Mouse (Mus musculus) intestine, embryonic 15.5 days (tissue): ENCODE results near the gene Arhgap28. TPM values are rescaled to one million over a fixed set of nuclear protein-coding genes. Genes with fewer than 3 reads are reported as not detected.
A peak's percentile ranks its signal among the peaks of the same experiment; 100 is the strongest.

Experiments used
- ATAC-seq: fragments of 200-750 bp; cut with Nextera tagmentation; 2 replicates; pipeline ENCODE4 v1.8.0; 2017; ENCODE audit warnings: moderate TSS enrichment, moderate library complexity
- H3K27ac ChIP-seq: fragments of 300-500 bp; sonication (generic); 2 replicates; pipeline ENCODE4 v1.5.1; 2015; ENCODE audit warnings: mild to moderate bottlenecking, inconsistent platforms
- H3K27me3 ChIP-seq: fragments of 300-500 bp; sonication (generic); replicated peaks from 2 replicates; pipeline ENCODE4 v1.6.1; 2015; ENCODE audit warnings: inconsistent platforms
- H3K36me3 ChIP-seq: fragments of 300-500 bp; sonication (generic); 2 replicates; pipeline ENCODE4 v1.6.1; 2015; ENCODE audit warnings: inconsistent platforms
- H3K4me1 ChIP-seq: fragments of 300-500 bp; sonication (generic); replicated peaks from 2 replicates; pipeline ENCODE4 v1.6.1; 2015; ENCODE audit warnings: inconsistent platforms
- H3K4me2 ChIP-seq: fragments of 300-500 bp; sonication (generic); replicated peaks from 2 replicates; pipeline ENCODE4 v1.6.1; 2015; ENCODE audit warnings: mild to moderate bottlenecking, inconsistent platforms
- H3K4me3 ChIP-seq: fragments of 300-500 bp; sonication (generic); replicated peaks from 2 replicates; pipeline ENCODE4 v1.5.1; 2015; ENCODE audit warnings: inconsistent platforms
- H3K9ac ChIP-seq: fragments of 300-500 bp; sonication (generic); 2 replicates; pipeline ENCODE4 v1.6.1; 2015; ENCODE audit warnings: inconsistent platforms
- H3K9me3 ChIP-seq: fragments of 300-500 bp; sonication (generic); 2 replicates; pipeline ENCODE4 v1.6.1; 2016; ENCODE audit warnings: inconsistent platforms
- WGBS: fragments of 180-500 bp; shearing (Covaris S2); methylation state at CpG from one replicate; pipeline ENCODE4 v1.1.7; 2015; 5-methylcytosine and 5-hydroxymethylcytosine counted together
- polyA plus RNA-seq: library from polyadenylated mRNA; unstranded; fragments of >200 nt; fragmentation: Nextera tagmentation; extraction: Ambion mirVana; gene quantifications from 2 replicates; pipeline ENCODE4 v1.2.1, GENCODE M21; 2015

Gene Arhgap28
- polyA plus RNA-seq, 1 experiment from 2014 or later: 19.1 TPM

DNA sequence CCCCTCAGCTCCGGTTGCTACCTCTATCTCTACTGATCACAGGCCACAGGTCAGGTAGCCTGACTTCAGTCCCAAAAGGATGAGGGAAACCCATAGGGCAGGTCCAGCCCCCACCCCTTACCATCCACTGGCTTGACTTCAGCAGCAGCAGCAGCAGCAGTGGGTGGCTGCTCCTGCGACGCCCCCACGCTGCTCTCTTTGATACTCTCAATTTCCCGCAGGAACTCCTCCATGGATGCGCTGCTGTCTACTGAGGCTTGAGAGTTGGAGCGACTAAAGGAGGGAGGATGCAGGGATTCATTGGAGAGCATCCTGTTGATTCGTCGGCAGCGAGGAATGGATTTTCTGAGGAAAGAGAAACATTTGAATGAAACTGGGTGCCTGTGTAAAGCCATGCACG is 102.8 kb downstream of the Arhgap28 start:
- no peak for ATAC-seq
- no peak overlapping the region for H3K4me3 ChIP-seq
- no peaks in the 10 kb centered on the region for H3K36me3 ChIP-seq
- H3K27ac ChIP-seq: no peak overlapping the region
- no peak overlapping the region for H3K9ac ChIP-seq
- 0 out of 2 replicates have a peak, but pooled peaks cover 3% of the 10 kb centered on the region for H3K4me1 ChIP-seq
- H3K9me3 ChIP-seq: no peaks in the 10 kb centered on the region
- 79% methylated on average over 11 of the region's 11 CpGs for WGBS
- no peaks in the 10 kb centered on the region for H3K27me3 ChIP-seq
- H3K4me2 ChIP-seq: no peak overlapping the region

DNA sequence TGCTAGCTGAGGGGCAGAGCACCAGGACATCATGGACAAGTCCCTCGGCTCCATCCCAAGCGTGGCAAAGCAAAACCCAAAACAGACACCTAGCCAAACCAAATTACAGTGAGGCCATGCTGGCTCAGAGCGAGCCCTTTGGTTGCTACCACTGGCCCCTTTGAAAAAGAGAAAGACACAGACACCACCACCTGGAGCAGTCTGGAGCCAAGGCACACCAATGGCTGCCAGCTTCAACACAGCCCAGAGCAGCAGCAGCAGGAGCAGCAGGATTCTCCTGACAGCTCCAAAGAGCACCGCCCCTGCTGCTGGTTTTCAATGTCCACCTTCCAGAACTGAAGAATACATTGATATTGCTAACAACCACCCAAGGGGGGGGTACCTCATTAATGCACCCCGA is 104.5 kb downstream of the Arhgap28 start:
- Histone ChIP-seq H3K27ac (no peak overlapping the region), H3K9ac (no peak overlapping the region), H3K4me2 (no peak overlapping the region), H3K36me3 (no peaks in the 10 kb centered on the region), H3K27me3 (no peaks in the 10 kb centered on the region), H3K4me1 (0 out of 2 replicates have a peak, but pooled peaks cover 3% of the 10 kb centered on the region), H3K9me3 (no peaks in the 10 kb centered on the region), H3K4me3 (no peak overlapping the region)
- ATAC-seq: no peak
- 98% methylated on average over 5 of the region's 5 CpGs for WGBS

DNA sequence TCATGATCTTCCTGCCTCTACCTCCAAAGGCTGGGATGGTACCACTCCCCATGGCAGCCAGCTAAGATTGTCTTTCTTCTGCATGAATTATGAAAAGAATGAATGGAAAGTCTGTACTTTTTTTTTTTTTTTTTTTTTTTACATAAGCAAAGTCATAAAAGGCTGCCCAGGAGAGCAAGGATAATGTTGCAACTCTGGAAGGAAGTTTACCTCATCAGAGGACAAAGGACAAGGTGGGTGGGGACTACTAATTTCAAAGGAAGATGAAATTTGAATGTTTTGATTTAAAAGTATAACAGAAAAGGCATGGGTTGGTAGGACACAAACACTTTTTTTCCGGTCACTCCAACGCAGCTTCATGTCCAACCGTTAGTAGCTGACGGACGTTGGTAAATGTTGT is 107.5 kb downstream of the Arhgap28 start:
- Histone ChIP-seq H3K9me3 (no peaks in the 10 kb centered on the region), H3K4me2 (no peak overlapping the region), H3K36me3 (no peaks in the 10 kb centered on the region), H3K9ac (no peak overlapping the region), H3K27me3 (no peaks in the 10 kb centered on the region), H3K4me1 (0 out of 2 replicates have a peak, but pooled peaks cover 3% of the 10 kb centered on the region), H3K27ac (no peak overlapping the region), H3K4me3 (no peak overlapping the region)
- 91% methylated on average over 5 of the region's 5 CpGs for WGBS
- ATAC-seq: peak; percentile 65; the same call in 1 of the 2 replicates

DNA sequence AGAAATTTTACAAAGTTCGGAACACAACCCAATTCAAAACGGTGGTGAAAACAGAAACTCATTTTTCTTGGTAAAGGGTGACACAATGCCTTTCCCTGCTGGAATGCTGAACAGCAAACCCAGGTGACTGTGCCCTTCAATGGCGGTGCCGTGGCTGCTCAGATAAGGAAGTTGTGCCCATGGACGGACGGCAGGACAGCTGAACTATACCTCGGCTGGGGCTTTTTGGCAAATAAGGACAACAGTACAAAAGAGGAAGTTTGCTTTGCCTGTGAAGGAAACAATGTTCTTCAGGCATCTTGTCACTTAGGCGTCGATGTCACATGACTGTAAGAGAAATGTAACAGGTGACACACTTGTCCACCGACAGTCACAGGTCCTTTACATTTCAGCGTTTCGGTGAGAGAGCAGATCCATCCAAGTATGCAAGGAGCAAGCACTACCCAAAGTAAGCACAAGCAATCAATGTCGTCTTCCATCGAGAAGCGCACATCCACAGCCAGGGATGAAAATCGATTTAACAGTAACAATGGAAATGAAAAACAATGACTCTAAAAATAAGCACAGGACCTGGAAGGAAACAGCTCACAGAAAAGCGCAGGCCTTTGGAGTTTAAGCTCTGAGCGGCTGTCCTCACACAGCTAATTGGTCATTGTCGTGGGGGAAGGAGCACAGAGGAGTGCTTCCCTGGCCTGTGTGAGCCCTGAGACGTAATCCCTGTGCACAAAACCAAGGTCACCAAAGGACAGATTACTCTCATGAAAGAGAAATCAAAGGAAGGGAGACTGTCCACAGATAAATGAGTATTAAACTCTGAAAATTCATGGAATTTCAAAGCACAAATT is 114.2 kb downstream of the Arhgap28 start:
- H3K27ac ChIP-seq: 0 out of 2 replicates have a peak overlapping the region, but pooled peaks have one; percentile 32
- ATAC-seq: no peak

DNA sequence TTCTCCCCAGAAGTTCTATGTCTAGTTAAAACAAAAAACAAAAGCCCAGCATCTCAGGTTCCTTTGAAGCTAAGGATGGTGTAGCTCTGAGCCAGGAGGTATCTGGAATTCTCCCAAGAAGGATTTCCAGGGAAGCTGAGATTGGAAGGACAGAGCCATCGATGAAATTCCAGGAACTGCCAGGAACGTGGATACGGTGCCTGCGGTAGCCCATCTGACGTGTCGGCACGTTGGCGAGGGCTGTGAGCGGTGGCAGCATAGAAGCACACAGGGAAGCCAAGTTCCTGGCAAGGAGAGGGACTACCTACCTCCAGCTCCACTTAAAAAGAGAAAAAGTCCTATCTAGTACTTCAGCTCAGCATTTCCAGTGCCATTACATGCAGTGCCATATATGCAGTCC is 115.8 kb downstream of the Arhgap28 start:
- ATAC-seq: no peak
- no peaks in the 10 kb centered on the region for H3K27me3 ChIP-seq
- WGBS: 96% methylated on average over 9 of the region's 9 CpGs
- H3K4me2 ChIP-seq: no peak overlapping the region
- no peak overlapping the region for H3K27ac ChIP-seq
- no peak overlapping the region for H3K4me3 ChIP-seq
- H3K4me1 ChIP-seq: no peaks in the 10 kb centered on the region
- no peak overlapping the region for H3K9ac ChIP-seq
- no peaks in the 10 kb centered on the region for H3K36me3 ChIP-seq
- no peaks in the 10 kb centered on the region for H3K9me3 ChIP-seq

More for the DNA sequence above, 114.2 kb downstream of the Arhgap28 start:
- H3K27me3 ChIP-seq: no peaks in the 10 kb centered on the region
- no peaks in the 10 kb centered on the region for H3K9me3 ChIP-seq
- H3K36me3 ChIP-seq: no peaks in the 10 kb centered on the region
- 72% methylated on average over 20 of the region's 20 CpGs for WGBS
- no peaks in the 10 kb centered on the region for H3K4me1 ChIP-seq
- H3K9ac ChIP-seq: no peak overlapping the region
- no peak overlapping the region for H3K4me2 ChIP-seq
- no peak overlapping the region for H3K4me3 ChIP-seq

DNA sequence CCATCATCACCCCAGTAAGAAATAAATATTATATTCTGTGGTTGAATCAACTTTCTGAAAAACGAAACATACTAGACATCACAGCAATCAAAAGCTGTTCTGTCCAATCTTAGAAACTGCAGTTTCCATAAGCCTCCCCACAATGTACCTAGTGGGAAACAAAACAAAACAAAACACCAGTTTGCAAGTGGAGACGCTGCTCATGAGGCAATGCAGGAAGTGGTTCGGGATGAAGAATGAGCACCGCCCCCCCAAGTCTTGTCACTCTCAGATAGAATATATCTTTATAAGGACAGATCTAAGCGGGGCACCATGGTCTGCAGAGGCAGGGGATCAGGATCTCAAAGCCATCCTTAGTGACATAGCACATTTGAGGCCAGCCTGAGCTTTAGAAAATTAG is 117.6 kb downstream of the Arhgap28 start:
- ATAC-seq: no peak
- peaks cover 3% of the 10 kb centered on the region; the same call in 1 of the 2 replicates for H3K36me3 ChIP-seq
- no peak overlapping the region for H3K4me3 ChIP-seq
- no peaks in the 10 kb centered on the region for H3K4me1 ChIP-seq
- H3K27ac ChIP-seq: no peak overlapping the region
- H3K27me3 ChIP-seq: no peaks in the 10 kb centered on the region
- H3K9me3 ChIP-seq: no peaks in the 10 kb centered on the region
- no peak overlapping the region for H3K4me2 ChIP-seq
- 76% methylated on average over 5 of the region's 5 CpGs for WGBS
- no peak overlapping the region for H3K9ac ChIP-seq

DNA sequence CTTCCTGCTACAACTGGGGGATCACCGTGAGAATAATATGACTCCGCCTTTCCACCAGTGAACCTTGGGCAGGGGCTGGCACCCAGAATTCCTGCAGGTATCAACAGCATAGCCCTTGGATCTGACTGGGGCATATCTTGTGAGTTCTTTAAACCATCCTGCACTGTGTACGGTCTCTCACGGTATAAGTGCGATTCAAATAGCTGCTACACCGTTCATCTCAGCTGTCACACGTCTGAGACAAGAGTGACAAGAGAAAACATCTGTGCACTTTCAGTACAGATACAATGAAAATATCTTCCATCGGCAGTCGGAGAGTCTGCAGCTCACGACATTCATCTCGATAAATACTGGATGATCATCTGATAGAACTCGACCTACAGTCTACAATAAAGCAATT is 126.3 kb downstream of the Arhgap28 start:
- no peaks in the 10 kb centered on the region for H3K9me3 ChIP-seq
- H3K27me3 ChIP-seq: no peaks in the 10 kb centered on the region
- no peak overlapping the region for H3K4me2 ChIP-seq
- H3K27ac ChIP-seq: no peak overlapping the region
- no peak overlapping the region for H3K9ac ChIP-seq
- no peak overlapping the region for H3K4me3 ChIP-seq
- no peak for ATAC-seq
- WGBS: 83% methylated on average over 12 of the region's 12 CpGs
- H3K4me1 ChIP-seq: no peaks in the 10 kb centered on the region
- peaks cover 7% of the 10 kb centered on the region; the same call in 1 of the 2 replicates for H3K36me3 ChIP-seq

DNA sequence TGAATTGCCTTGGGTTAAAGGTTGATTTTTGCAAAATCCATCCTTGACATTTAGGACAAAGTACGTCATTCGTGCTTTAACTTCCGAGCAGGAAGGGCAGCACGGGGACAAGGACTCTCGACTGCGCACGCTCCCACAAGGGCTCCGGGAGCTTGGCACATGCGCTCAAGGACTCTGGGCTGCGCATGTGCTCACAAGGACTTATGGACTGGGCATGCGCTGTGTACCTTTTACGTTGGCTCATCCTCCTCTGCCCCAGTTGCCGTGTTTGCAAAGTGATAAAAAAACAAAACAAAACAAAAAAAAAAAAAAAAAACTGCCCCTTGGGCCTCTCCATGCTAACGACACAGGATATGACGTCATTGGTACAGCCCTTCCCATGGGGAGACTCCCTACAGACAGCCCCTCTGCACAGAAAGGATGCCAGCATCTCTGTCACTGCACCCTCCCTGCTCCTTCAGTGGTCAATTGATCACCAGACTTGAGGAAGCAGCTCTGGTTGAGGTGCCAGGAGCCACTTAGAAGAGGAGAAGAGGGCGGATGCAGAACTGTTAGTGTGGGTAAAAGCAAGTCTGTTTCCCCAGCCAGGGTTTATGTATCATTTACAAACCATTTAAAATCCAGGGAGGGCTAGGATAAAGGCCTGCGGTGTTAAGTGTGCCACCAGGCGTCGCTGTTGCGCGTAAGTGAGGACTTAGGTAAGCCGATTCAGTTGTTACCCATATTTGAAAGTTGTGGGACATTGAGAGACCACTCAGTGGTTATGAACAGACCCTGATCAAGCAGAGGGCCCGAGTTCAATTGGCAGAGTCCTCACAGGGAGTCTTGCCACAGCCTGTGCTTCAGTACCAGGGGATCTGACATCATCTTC is 134.0 kb downstream of the Arhgap28 start:
- H3K36me3 ChIP-seq: 0 out of 2 replicates have a peak, but pooled peaks cover 6% of the 10 kb centered on the region
- peak; percentile 53; the same call in 1 of the 2 replicates for ATAC-seq
- H3K27ac ChIP-seq: no peak overlapping the region
- no peaks in the 10 kb centered on the region for H3K27me3 ChIP-seq
- H3K4me3 ChIP-seq: no peak overlapping the region
- H3K9me3 ChIP-seq: no peaks in the 10 kb centered on the region
- H3K9ac ChIP-seq: no peak overlapping the region
- no peak overlapping the region for H3K4me2 ChIP-seq
- 71% methylated on average over 23 of the region's 23 CpGs for WGBS
- no peaks in the 10 kb centered on the region for H3K4me1 ChIP-seq

DNA sequence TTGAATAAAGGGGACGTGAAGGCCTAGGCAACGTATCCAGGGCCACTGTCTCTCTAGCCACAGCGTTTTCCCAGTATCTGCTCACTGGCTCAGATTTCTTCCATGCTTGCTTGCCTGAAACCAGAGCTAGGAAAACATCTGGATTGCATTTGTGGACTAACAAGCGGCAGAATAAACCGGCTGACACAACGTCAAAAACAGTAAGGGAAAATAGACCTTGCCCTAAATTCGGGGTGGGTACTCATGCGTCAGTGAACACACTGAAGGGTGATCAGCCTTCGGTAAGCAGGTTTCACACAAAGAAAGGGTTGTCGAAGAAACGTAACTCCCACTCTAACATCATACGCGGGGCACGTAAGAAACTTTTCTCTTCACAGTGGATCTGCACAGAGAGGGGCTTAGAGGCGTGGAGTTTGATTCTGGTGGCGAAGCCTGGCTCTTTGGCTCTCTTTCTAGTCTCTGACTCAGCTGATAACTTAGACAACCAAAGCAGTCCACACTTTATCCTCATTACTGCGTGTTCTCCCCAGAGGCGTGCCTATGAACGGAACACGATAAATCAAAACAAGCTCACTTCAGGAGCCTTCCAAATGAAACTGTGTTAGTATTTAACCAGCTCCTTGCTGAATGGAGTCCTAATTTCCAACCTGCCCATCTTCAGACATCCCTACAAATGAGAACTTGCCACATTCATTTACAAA is 137.2 kb downstream of the Arhgap28 start:
- Histone ChIP-seq H3K4me1 (no peaks in the 10 kb centered on the region), H3K9me3 (no peaks in the 10 kb centered on the region), H3K4me2 (no peak overlapping the region), H3K27me3 (no peaks in the 10 kb centered on the region), H3K4me3 (no peak overlapping the region), H3K27ac (no peak overlapping the region), H3K36me3 (0 out of 2 replicates have a peak, but pooled peaks cover 6% of the 10 kb centered on the region), H3K9ac (no peak overlapping the region)
- 86% methylated on average over 20 of the region's 20 CpGs for WGBS
- no peak for ATAC-seq

DNA sequence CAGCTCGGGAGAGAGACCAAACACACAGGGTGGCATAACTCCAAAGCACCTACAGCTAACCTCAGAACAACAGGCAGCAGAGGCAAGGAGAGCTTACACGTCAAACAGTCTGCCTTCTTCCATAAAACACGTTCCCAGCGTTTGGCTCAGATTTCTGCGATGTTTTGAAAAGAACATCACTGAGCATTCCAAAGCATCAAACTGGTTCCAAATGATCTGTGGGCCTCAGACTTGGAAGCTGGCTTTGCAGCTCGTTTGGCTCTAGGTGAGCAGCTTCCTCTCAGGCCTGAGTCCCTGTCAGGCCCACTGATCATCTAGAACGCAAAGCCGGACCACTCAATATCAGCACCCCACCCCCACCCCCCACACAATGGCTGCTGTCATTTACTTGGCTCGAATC is 137.9 kb downstream of the Arhgap28 start:
- no peaks in the 10 kb centered on the region for H3K27me3 ChIP-seq
- WGBS: 75% methylated on average over 9 of the region's 9 CpGs
- H3K9me3 ChIP-seq: no peaks in the 10 kb centered on the region
- no peak overlapping the region for H3K9ac ChIP-seq
- no peak overlapping the region for H3K4me2 ChIP-seq
- H3K27ac ChIP-seq: no peak overlapping the region
- H3K4me1 ChIP-seq: no peaks in the 10 kb centered on the region
- H3K4me3 ChIP-seq: no peak overlapping the region
- no peak for ATAC-seq
- 0 out of 2 replicates have a peak, but pooled peaks cover 6% of the 10 kb centered on the region for H3K36me3 ChIP-seq

DNA sequence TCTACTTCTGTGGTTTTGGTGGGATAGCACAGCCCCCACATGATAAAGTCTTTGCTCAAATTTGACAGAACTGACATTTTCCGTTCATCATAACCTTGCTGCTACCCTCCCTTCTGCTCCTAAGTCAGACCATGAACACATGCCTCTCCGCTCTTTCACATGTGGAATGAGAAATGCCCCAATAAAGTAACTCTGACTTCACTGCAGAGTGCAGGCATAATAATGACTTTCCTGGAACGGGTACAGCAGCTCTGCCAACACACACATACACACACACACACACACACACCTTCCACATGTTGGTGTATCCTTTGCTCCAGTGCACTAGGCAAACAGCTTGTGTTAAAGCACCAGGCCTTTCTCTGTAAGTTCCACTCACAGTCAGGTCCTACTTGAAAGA is 139.0 kb downstream of the Arhgap28 start:
- no peak overlapping the region for H3K4me2 ChIP-seq
- no peaks in the 10 kb centered on the region for H3K4me1 ChIP-seq
- H3K4me3 ChIP-seq: no peak overlapping the region
- no peak overlapping the region for H3K27ac ChIP-seq
- H3K9ac ChIP-seq: no peak overlapping the region
- ATAC-seq: no peak
- 81% methylated on average over 3 of the region's 3 CpGs for WGBS
- no peaks in the 10 kb centered on the region for H3K9me3 ChIP-seq
- no peaks in the 10 kb centered on the region for H3K27me3 ChIP-seq
- 0 out of 2 replicates have a peak, but pooled peaks cover 6% of the 10 kb centered on the region for H3K36me3 ChIP-seq

DNA sequence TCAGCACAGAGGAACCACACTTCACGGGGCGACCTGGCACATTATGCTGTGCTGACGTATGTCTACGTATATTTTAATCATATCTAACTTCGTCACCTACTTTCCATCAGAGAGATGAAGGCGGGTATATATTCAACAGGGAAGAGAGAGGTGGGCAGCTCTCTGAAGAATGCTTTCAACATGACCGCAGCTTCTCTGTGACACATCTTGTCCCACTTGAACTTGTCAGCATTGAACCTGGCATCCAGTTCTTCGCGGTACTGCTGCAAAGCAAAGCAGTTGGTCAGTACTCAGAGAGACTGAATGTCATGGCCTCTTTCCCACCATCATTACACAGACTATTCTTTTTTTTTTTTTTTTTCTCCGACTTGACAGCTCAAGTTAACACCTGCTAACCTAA is 139.6 kb downstream of the Arhgap28 start:
- Histone ChIP-seq H3K36me3 (peaks cover 3% of the 10 kb centered on the region; the same call in 1 of the 2 replicates), H3K27me3 (no peaks in the 10 kb centered on the region), H3K27ac (no peak overlapping the region), H3K9ac (no peak overlapping the region), H3K4me1 (no peaks in the 10 kb centered on the region), H3K4me3 (no peak overlapping the region), H3K9me3 (no peaks in the 10 kb centered on the region), H3K4me2 (no peak overlapping the region)
- ATAC-seq: no peak
- 90% methylated on average over 10 of the region's 10 CpGs for WGBS
